ENCODE assay signal across 10 mouse cellular contexts in genomic region chr5:64075506-64075905, GRCm38 (mm10). TPM values are rescaled to one million over a fixed set of nuclear protein-coding genes. Genes with fewer than 3 reads are reported as not detected.
A peak's percentile ranks its signal among the peaks of the same experiment; 100 is the strongest.
DNase-seq lines count a peak whose midpoint lies in the region; ATAC-seq and TF ChIP-seq lines count a peak whose summit lies in the region.
"Had no signal": no experiment of that assay in that cellular context is flagged by ENCODE, and none has a peak within 500 bp of the region (broad histone marks: within the 10 kb centered on the region; RNA-seq: fewer than 3 reads in every experiment).

No protein-coding gene starts in this region.

- TF ChIP-seq CTCF in thymus, adult 2 months (IDR thresholded peaks at IDR 0.05; ENCODE audit: borderline replicate concordance, control insufficient read depth, extremely low read depth, insufficient read depth, low read length, poor library complexity), result no peak

- H3K27me3 ChIP-seq in hindbrain, embryonic 14.5 days (ENCODE audit: control insufficient read depth, insufficient read depth, low read length), result no peaks in the 10 kb centered on the region
- no peaks in the 10 kb centered on the region for H3K27me3 ChIP-seq in hindbrain, embryonic 12.5 days
- no peaks in the 10 kb centered on the region for H3K27me3 ChIP-seq in thymus, adult 2 months (ENCODE audit: control insufficient read depth, insufficient read depth, low read length)
- no peaks in the 10 kb centered on the region for H3K27me3 ChIP-seq in forebrain, embryonic 13.5 days
- H3K27me3 ChIP-seq: neural tube, embryonic 12.5 days had no signal

- no peaks in the 10 kb centered on the region for H3K4me1 ChIP-seq in hindbrain, embryonic 14.5 days (replicated peaks; ENCODE audit: control insufficient read depth, insufficient read depth, low read length)
- no peaks in the 10 kb centered on the region for H3K4me1 ChIP-seq in hindbrain, embryonic 12.5 days
- H3K4me1 ChIP-seq in thymus, adult 2 months (replicated peaks; ENCODE audit: control insufficient read depth, insufficient read depth, low read length), result no peaks in the 10 kb centered on the region
- H3K4me1 ChIP-seq in forebrain, embryonic 13.5 days, result no peaks in the 10 kb centered on the region; the same call in 1 of the 2 replicates
- H3K4me1 ChIP-seq: neural tube, embryonic 12.5 days had no signal

- no peak for TF ChIP-seq POLR2A in thymus, adult 2 months (IDR thresholded peaks at IDR 0.05; ENCODE audit: control insufficient read depth, extremely low read depth, insufficient read depth, low read length, poor library complexity)

- ATAC-seq in hindbrain, embryonic 14.5 days (ENCODE audit: low FRiP score), result no peak
- ATAC-seq in hindbrain, embryonic 12.5 days (ENCODE audit: low FRiP score), result no peak
- peak; percentile 39 to 53; a peak in 2 of 4 replicates for ATAC-seq in hematopoietic stem cell, adult 5-6 weeks (replicated peaks in 1 of 2; ENCODE audit: insufficient read depth in 1 of 2, low FRiP score in 2 of 2, low TSS enrichment in 1 of 2, low read depth in 1 of 2, poor library complexity in 2 of 2, severe bottlenecking in 2 of 2)
- ATAC-seq in forebrain, embryonic 13.5 days, result no peak

- H3K36me3 ChIP-seq in hindbrain, embryonic 14.5 days (replicated peaks; ENCODE audit: control insufficient read depth, insufficient read depth), result no peaks in the 10 kb centered on the region
- no peaks in the 10 kb centered on the region for H3K36me3 ChIP-seq in hindbrain, embryonic 12.5 days
- H3K36me3 ChIP-seq in thymus, adult 2 months (ENCODE audit: control insufficient read depth, insufficient read depth, low read length), result no peaks in the 10 kb centered on the region
- no peaks in the 10 kb centered on the region for H3K36me3 ChIP-seq in forebrain, embryonic 13.5 days (ENCODE audit: poor library complexity, severe bottlenecking)
- H3K36me3 ChIP-seq: heart, embryonic 13.5 days; neural tube, embryonic 12.5 days had no signal

- H3K9ac ChIP-seq in hindbrain, embryonic 14.5 days, result no peak overlapping the region
- no peak overlapping the region for H3K9ac ChIP-seq in hindbrain, embryonic 12.5 days
- no peak overlapping the region for H3K9ac ChIP-seq in forebrain, embryonic 13.5 days
- H3K9ac ChIP-seq: heart, embryonic 13.5 days; neural tube, embryonic 12.5 days had no signal

- no peak overlapping the region for H3K27ac ChIP-seq in hindbrain, embryonic 14.5 days
- H3K27ac ChIP-seq in hindbrain, embryonic 12.5 days, result no peak overlapping the region
- H3K27ac ChIP-seq in thymus, adult 2 months (ENCODE audit: control insufficient read depth, insufficient read depth, low read length), result no peak overlapping the region
- H3K27ac ChIP-seq in forebrain, embryonic 13.5 days, result no peak overlapping the region
- H3K27ac ChIP-seq: heart, embryonic 13.5 days; neural tube, embryonic 12.5 days had no signal

- no peak overlapping the region for H3K4me3 ChIP-seq in hindbrain, embryonic 14.5 days (replicated peaks; ENCODE audit: low read length)
- no peak overlapping the region for H3K4me3 ChIP-seq in hindbrain, embryonic 12.5 days
- no peak overlapping the region for H3K4me3 ChIP-seq in thymus, adult 2 months (ENCODE audit: control insufficient read depth, insufficient read depth, low read length)
- H3K4me3 ChIP-seq in forebrain, embryonic 13.5 days, result no peak overlapping the region
- H3K4me3 ChIP-seq: heart, embryonic 13.5 days; neural tube, embryonic 12.5 days had no signal

- WGBS in hindbrain, embryonic 14.5 days, result 50% methylated on average over 3 of the region's 3 CpGs
- 63% methylated on average over 3 of the region's 3 CpGs for WGBS in hindbrain, embryonic 12.5 days
- WGBS in thymus, adult 2 months, result 22% methylated on average over 3 of the region's 3 CpGs
- WGBS in forebrain, embryonic 13.5 days, result 61% methylated on average over 3 of the region's 3 CpGs

- DNase-seq in hindbrain, embryonic 14.5 days (ENCODE audit: low spot score), result peak; percentile 32
- DNase-seq in thymus, adult 2 months, result peak; percentile 33
- DNase-seq in thymus, adult 18-20 months, result no peak
- no peak for DNase-seq in urinary bladder, adult 18-20 months (ENCODE audit: low spot score in 2 of 2)
- DNase-seq in gastrocnemius, adult 8-10 months (ENCODE audit: low spot score in 2 of 2), result no peak

- no peak overlapping the region for H3K4me2 ChIP-seq in hindbrain, embryonic 14.5 days (replicated peaks)
- no peak overlapping the region for H3K4me2 ChIP-seq in hindbrain, embryonic 12.5 days (replicated peaks)
- H3K4me2 ChIP-seq in forebrain, embryonic 13.5 days, result no peak overlapping the region
- H3K4me2 ChIP-seq: heart, embryonic 13.5 days; neural tube, embryonic 12.5 days had no signal

- no peaks in the 10 kb centered on the region for H3K9me3 ChIP-seq in hindbrain, embryonic 14.5 days (ENCODE audit: control insufficient read depth, low read length)
- H3K9me3 ChIP-seq in hindbrain, embryonic 12.5 days (replicated peaks), result no peaks in the 10 kb centered on the region
- H3K9me3 ChIP-seq in forebrain, embryonic 13.5 days (replicated peaks), result no peaks in the 10 kb centered on the region
- H3K9me3 ChIP-seq: heart, embryonic 13.5 days; neural tube, embryonic 12.5 days had no signal

RNA-seq across cellular contexts. Expression of gene Pgm2, which starts 17.2 kb away (rescaled TPM):
- 19.2 and 21.6 TPM in 2 replicates for polyA plus RNA-seq in hindbrain, embryonic 14.5 days (2014; fragmentation: Nextera tagmentation; extraction: Ambion mirVana)
- 29.4 and 31.1 TPM in 2 replicates for polyA plus RNA-seq in hindbrain, embryonic 12.5 days (2016; fragmentation: Nextera tagmentation; extraction: Ambion mirVana)
- 9.4 and 10.5 TPM in 2 replicates for polyA plus RNA-seq in thymus, adult 2 months (2012; rRNA removed)
- total RNA-seq in hematopoietic stem cell, adult 5-6 weeks (2017), result 33.4 and 35.9 TPM in 2 replicates
- 30.0 and 30.8 TPM in 2 replicates for polyA plus RNA-seq in forebrain, embryonic 13.5 days (2015; fragmentation: Nextera tagmentation; extraction: Ambion mirVana)
- total RNA-seq in gastrocnemius, adult 8-10 months (2022), result 1 to 10 TPM in 3 of 4 experiments, under 1 TPM in 1; 0.97 to 2.4 (median 1.4) TPM

Comparison
In these comparisons a context has a peak if more than half of its experiments do, and no peak if none do; other contexts are left out.
1. DNase-seq: peak in hindbrain, embryonic 14.5 days (single experiment) and thymus, adult 2 months (single experiment); none in thymus, adult 18-20 months (0 of 2), urinary bladder, adult 18-20 months (0 of 2) and gastrocnemius, adult 8-10 months (0 of 2).
2. ATAC-seq: peak in hematopoietic stem cell, adult 5-6 weeks (2 of 2); none in hindbrain, embryonic 14.5 days (single experiment), hindbrain, embryonic 12.5 days (single experiment) and forebrain, embryonic 13.5 days (single experiment).